Mouse (Mus musculus) right cerebral cortex, postnatal 36 days (tissue): ENCODE measurements around the gene Rbm39.

Experiments
- DNase-seq, 2 experiments: peaks; one replicate each; pipeline ENCODE4 v3.0.0; 2022; ENCODE audit warnings: low spot score in 2 of 2, mixed read lengths in 1 of 2

Rbm39 gene

DNA sequence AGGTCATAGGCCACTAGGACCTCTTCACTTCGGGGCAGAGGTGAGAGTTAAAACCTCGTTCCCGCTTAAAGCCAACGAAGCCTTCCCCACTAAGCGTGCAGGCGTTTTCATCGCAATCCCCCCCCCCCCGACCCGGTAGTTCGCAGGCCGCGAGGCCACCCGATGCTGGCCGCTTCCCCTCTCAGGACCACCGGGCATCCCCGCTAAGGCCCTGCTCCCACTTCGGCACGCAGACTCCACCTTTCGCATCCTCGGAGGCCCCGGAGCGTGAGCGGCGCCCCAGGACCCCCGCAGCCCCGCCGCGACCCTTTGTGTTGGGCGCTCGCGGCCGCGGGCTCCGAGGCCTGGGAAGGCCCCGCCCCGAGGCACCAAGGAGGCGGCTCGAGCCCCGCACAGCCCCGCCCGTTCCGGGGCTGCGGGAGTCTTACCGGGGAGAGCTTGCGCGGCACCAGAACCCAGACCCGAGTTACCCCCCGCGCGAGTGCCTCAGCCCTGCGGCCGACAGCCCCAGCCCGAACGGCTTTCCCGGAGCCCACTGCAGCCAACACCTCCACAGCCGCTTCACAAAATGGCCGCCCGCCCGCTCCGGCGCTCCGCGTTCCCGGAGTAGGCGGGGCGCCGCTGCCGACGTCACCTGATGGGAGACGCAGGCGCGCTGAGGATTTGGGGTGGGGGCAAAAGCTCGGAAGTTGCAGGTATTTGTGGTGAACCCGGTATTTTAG is 68.5 kb downstream of the Rbm39 start, which contains the start of the genes Cpne1 and Rbm12:
Gene Cpne1, minus strand, starts transcription at position 608 of the 722 bp plus-strand sequence.
Gene Rbm12, minus strand, starts transcription at position 621 of the 722 bp plus-strand sequence.
- peak; percentile 80 to 85 for DNase-seq

- DNase-seq: no peak
Measured at GRCm38 (mm10) chr2:156110627-156111357, 69.2 kb downstream of the Rbm39 start.
